Mouse (Mus musculus) midbrain, embryonic 10.5 days (tissue): ENCODE data around the gene Zhx3. TPM values are rescaled to one million over a fixed set of nuclear protein-coding genes. Genes with fewer than 3 reads are reported as not detected.

Source experiments
- DNase-seq: peaks from one replicate; pipeline ENCODE4 v3.0.0-alpha.2; 2017; ENCODE audit warnings: low spot score
- H3K27ac ChIP-seq: fragments of 300-500 bp; sonication (generic); replicated peaks from 2 replicates; pipeline ENCODE4 v1.5.1; 2016; ENCODE audit warnings: mild to moderate bottlenecking
- H3K27me3 ChIP-seq: fragments of 300-500 bp; sonication (generic); 2 replicates; pipeline ENCODE4 v1.6.1; 2016; ENCODE audit warnings: low read depth, mild to moderate bottlenecking; ENCODE audit not compliant: poor library complexity, severe bottlenecking
- H3K36me3 ChIP-seq: fragments of 300-500 bp; sonication (generic); 2 replicates; pipeline ENCODE4 v1.6.1; 2016; ENCODE audit warnings: mild to moderate bottlenecking, moderate library complexity
- H3K4me1 ChIP-seq: fragments of 300-500 bp; sonication (generic); 2 replicates; pipeline ENCODE4 v1.6.1; 2016
- H3K4me3 ChIP-seq: fragments of 300-500 bp; sonication (generic); 2 replicates; pipeline ENCODE4 v1.5.1; 2016; ENCODE audit warnings: mild to moderate bottlenecking, moderate library complexity
- H3K9me3 ChIP-seq: fragments of 300-500 bp; sonication (generic); replicated peaks from 2 replicates; pipeline ENCODE4 v1.6.1; 2016; ENCODE audit warnings: mild to moderate bottlenecking
- WGBS: fragments of 180-500 bp; shearing (Covaris S2); methylation state at CpG from one replicate; pipeline ENCODE4 v1.1.7; 2016; 5-methylcytosine and 5-hydroxymethylcytosine counted together
- polyA plus RNA-seq: library from polyadenylated mRNA; unstranded; fragments of >200 nt; fragmentation: Nextera tagmentation; extraction: Ambion mirVana; gene quantifications from 2 replicates; pipeline ENCODE4 v1.2.1, GENCODE M21; 2016

The Zhx3 gene
- polyA plus RNA-seq, 1 experiment from 2014 or later: 5.9 TPM

GRCm38 (mm10) chr2:160765096-160765495 lies 107.7 kb downstream of the Zhx3 start:
- Histone ChIP-seq H3K36me3 (peaks cover 90% of the 10 kb centered on the region), H3K4me3 (no peak overlapping the region), H3K4me1 (peaks cover 9% of the 10 kb centered on the region), H3K9me3 (no peaks in the 10 kb centered on the region), H3K27ac (no peak overlapping the region), H3K27me3 (no peaks in the 10 kb centered on the region)
- WGBS: 84% methylated on average over 3 of the region's 3 CpGs
- no peak for DNase-seq

GRCm38 (mm10) chr2:160764386-160764785 lies 108.4 kb downstream of the Zhx3 start:
- Histone ChIP-seq H3K27ac (no peak overlapping the region), H3K4me1 (peaks cover 9% of the 10 kb centered on the region), H3K27me3 (no peaks in the 10 kb centered on the region), H3K36me3 (peaks cover 93% of the 10 kb centered on the region), H3K4me3 (no peak overlapping the region), H3K9me3 (no peaks in the 10 kb centered on the region)
- WGBS: 83% methylated on average over 2 of the region's 2 CpGs
- no peak for DNase-seq

- no peak for DNase-seq
- Histone ChIP-seq H3K4me3 (no peak overlapping the region), H3K4me1 (peaks cover 9% of the 10 kb centered on the region), H3K9me3 (no peaks in the 10 kb centered on the region), H3K27ac (no peak overlapping the region), H3K27me3 (no peaks in the 10 kb centered on the region), H3K36me3 (peaks cover 93% of the 10 kb centered on the region)
- WGBS: 93% methylated on average over 3 of the region's 3 CpGs
Measured at GRCm38 (mm10) chr2:160763816-160764215, 109.0 kb downstream of the Zhx3 start.

GRCm38 (mm10) chr2:160760433-160761184 lies 112.2 kb downstream of the Zhx3 start:
- Histone ChIP-seq H3K4me1 (peaks cover 9% of the 10 kb centered on the region), H3K27ac (no peak overlapping the region), H3K36me3 (peaks cover 99% of the 10 kb centered on the region), H3K4me3 (no peak overlapping the region), H3K27me3 (no peaks in the 10 kb centered on the region), H3K9me3 (no peaks in the 10 kb centered on the region)
- no peak for DNase-seq
- 92% methylated on average over 9 of the region's 9 CpGs for WGBS

DNA sequence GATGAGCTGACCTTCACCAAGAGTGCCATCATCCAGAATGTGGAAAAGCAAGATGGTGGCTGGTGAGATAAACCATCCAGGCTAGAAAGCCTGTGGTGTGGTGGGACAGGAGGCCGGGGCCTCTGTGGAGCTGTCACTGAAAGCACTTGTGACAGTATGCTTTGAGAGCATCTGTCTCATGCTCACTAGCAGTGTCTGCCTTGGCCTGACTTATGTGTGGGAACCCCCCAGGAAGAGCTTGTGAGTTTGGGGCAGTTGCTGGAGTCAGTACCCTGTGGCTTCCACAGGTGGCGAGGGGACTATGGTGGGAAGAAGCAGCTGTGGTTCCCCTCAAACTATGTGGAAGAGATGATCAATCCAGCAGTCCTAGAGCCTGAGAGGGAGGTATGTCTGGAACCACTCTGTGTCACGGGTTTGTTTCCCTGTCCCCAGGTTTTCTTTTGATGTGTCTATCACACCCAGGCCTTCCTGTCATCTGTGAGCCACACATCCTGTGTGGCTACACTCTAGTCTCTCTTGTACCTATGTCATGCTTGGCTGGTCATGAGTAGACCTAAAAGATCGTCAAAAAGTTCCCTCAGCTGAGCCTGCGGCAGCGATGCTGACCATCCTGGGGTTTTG lies 116.1 kb downstream of the Zhx3 start:
- Histone ChIP-seq H3K27ac (no peak overlapping the region), H3K4me3 (no peak overlapping the region), H3K4me1 (no peaks in the 10 kb centered on the region), H3K27me3 (no peaks in the 10 kb centered on the region), H3K36me3 (peaks cover 100% of the 10 kb centered on the region), H3K9me3 (no peaks in the 10 kb centered on the region)
- 92% methylated on average over 6 of the region's 6 CpGs for WGBS
- DNase-seq: no peak

DNA sequence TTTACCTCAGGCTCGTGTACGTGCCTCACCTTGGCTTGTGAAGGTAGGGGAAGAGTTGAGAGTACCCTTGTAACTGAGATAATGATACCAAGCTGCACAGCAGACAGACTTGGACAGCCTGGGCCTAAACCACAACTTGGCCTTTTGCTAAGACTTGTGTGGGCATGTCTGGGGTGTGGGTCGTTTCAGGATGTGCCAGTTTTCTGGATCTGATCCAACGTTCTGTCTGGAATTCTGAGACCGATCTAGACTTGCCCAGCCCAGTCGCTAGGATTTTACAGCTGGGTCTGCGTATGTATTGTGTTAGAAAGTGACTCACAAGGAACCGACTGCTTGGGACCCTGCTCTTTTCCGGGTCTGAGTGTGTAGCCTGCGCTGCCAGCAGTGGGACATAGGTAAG lies 125.7 kb downstream of the Zhx3 start:
- Histone ChIP-seq H3K9me3 (no peaks in the 10 kb centered on the region), H3K27me3 (no peaks in the 10 kb centered on the region), H3K4me1 (peaks cover 11% of the 10 kb centered on the region), H3K36me3 (peaks cover 87% of the 10 kb centered on the region), H3K27ac (no peak overlapping the region), H3K4me3 (no peak overlapping the region)
- no peak for DNase-seq
- 94% methylated on average over 10 of the region's 10 CpGs for WGBS

DNA sequence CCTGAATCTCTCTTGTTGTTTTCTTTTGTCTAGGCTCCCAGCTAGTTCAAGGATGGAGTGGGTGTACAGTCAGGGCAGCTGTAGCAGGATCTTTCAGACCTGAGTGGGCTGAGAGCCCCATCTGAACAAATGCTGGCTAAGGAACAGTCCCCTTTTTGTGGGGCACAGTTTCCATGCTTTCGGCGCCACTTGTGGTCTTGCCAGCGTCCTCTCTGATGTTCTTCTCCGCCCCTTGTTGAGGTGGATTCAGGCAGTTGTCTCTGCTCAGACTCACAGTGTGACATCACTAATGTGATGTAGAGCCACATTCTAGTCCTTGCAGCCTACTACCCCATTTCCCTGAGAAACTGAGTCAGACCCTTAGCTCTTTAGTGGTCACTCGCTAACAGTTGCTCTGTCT lies 126.2 kb downstream of the Zhx3 start:
- Histone ChIP-seq H3K27me3 (no peaks in the 10 kb centered on the region), H3K4me1 (peaks cover 13% of the 10 kb centered on the region), H3K4me3 (no peak overlapping the region), H3K36me3 (peaks cover 87% of the 10 kb centered on the region), H3K9me3 (no peaks in the 10 kb centered on the region), H3K27ac (no peak overlapping the region)
- 92% methylated on average over 5 of the region's 5 CpGs for WGBS
- DNase-seq: no peak

GRCm38 (mm10) chr2:160745497-160745896 lies 127.3 kb downstream of the Zhx3 start:
- DNase-seq: no peak
- Histone ChIP-seq H3K27me3 (no peaks in the 10 kb centered on the region), H3K27ac (no peak overlapping the region), H3K4me3 (no peak overlapping the region), H3K9me3 (no peaks in the 10 kb centered on the region), H3K4me1 (peaks cover 25% of the 10 kb centered on the region), H3K36me3 (peaks cover 86% of the 10 kb centered on the region)
- WGBS: 85% methylated on average over 1 of the region's 1 CpGs

- WGBS: 90% methylated on average over 5 of the region's 5 CpGs
- Histone ChIP-seq H3K27ac (no peak overlapping the region), H3K9me3 (no peaks in the 10 kb centered on the region), H3K27me3 (no peaks in the 10 kb centered on the region), H3K36me3 (peaks cover 85% of the 10 kb centered on the region), H3K4me1 (peaks cover 30% of the 10 kb centered on the region), H3K4me3 (no peak overlapping the region)
- no peak for DNase-seq
Measured at GRCm38 (mm10) chr2:160744823-160745210, 128.0 kb downstream of the Zhx3 start.

DNA sequence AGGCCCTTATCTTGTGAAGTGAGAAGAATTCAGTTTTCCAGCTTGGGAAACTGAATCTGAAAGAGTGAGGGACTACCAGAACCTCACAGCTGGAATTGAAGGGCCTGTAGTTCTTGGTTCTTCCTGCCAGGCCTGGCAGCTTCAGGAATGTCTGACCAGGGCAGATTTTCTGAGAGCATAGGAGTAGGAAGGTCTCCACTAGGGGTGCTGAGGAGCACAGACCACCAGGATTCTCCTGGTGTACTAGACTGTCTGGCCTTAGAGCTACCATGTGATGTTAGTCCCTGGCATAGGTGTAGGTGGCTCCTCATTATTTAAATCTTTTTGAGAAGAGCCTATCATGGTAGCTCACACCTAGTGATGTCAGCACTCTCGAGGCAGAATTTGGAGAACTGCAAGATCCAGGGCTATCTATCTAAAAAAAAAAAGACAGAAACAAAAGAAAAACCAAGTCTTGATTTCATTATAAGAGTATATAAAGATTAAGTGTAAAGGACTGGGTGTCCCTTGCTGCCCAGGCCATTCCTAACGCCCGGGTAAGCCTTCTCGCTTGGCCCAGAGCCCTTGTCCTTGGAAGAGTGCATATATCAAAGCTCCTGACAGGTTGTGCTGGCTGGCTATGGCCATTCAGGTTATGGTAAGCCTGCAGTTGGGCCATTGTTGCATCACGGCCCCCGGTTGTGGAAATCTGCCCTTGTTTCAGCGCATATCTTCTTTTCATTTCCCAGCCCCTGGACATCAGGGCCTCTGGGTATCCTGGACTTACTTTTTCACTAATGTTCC lies 128.6 kb downstream of the Zhx3 start:
- DNase-seq: peak; percentile 26
- WGBS: 94% methylated on average over 7 of the region's 7 CpGs
- Histone ChIP-seq H3K27me3 (no peaks in the 10 kb centered on the region), H3K27ac (no peak overlapping the region), H3K9me3 (no peaks in the 10 kb centered on the region), H3K4me1 (peaks cover 36% of the 10 kb centered on the region), H3K4me3 (no peak overlapping the region), H3K36me3 (peaks cover 84% of the 10 kb centered on the region)

DNA sequence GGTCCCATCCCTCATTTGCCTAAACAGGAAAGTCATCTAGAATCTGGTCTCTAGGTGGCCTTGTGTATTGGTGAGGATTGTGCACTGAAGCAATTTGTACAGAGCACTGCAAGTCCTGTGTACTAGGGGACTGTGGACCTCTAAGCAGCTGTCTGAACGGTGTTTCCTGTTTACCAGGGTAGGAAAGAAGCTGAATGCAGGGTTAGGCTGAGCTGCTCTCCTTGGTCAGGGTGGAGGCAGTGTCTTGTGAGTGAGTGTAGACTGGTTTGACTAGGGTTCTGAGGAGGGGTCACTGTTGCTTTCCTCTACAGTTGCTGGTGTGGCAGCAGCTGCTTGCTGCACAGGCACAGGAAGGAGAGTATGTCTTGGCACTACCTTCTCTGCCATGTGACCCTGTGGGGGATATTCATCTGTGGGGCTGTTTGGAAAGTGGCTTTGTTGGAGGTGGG lies 130.6 kb downstream of the Zhx3 start:
- no peak overlapping the region for H3K4me3 ChIP-seq
- 89% methylated on average over 1 of the region's 1 CpGs for WGBS
- H3K27ac ChIP-seq: no peak overlapping the region; the same call in 1 of the 2 replicates
- H3K36me3 ChIP-seq: peaks cover 84% of the 10 kb centered on the region
- H3K4me1 ChIP-seq: peaks cover 49% of the 10 kb centered on the region
- no peaks in the 10 kb centered on the region for H3K9me3 ChIP-seq
- no peak for DNase-seq
- no peaks in the 10 kb centered on the region for H3K27me3 ChIP-seq

DNA sequence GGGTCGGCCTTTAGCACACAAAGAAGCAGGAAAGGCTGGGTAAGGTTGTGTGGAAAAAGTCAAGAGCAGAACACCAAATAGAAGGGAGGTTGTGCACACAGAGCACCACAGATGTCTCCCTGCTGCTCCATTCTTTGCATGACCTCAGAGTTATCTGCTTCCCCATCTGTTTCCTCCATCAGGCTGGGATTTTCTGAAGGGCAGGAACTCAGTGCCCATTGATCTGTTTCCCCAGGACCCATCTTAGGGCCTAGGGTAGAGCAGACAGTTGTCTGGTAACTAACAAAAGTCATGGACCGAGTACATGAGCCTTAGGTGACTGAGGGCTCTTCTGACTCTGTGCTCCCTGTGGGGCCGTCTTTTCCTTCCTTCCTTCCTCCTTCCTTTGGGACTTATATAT lies 131.2 kb downstream of the Zhx3 start:
- no peak for DNase-seq
- Histone ChIP-seq H3K27me3 (no peaks in the 10 kb centered on the region), H3K9me3 (no peaks in the 10 kb centered on the region), H3K27ac (0 out of 2 replicates have a peak overlapping the region, but pooled peaks have one; percentile 33), H3K4me1 (peaks cover 49% of the 10 kb centered on the region), H3K4me3 (no peak overlapping the region), H3K36me3 (peaks cover 84% of the 10 kb centered on the region)
- WGBS: 76% methylated on average over 3 of the region's 3 CpGs
